Mouse (Mus musculus) lung, embryonic 15.5 days (tissue): ENCODE data around the gene Olfr308. TPM values are rescaled to one million over a fixed set of nuclear protein-coding genes. Genes with fewer than 3 reads are reported as not detected.
"Not testable (repeated sequence)": the region's sequence is repeated elsewhere in the genome, so short reads cannot be mapped to it uniquely, and the experiment has no call there.

Experiments used
- ATAC-seq: fragments of 200-750 bp; cut with Nextera tagmentation; 2 replicates; pipeline ENCODE4 v1.8.0; 2017; ENCODE audit warnings: moderate number of reproducible peaks, borderline replicate concordance; ENCODE audit not compliant: low FRiP score, low TSS enrichment; ENCODE audit errors: extremely low read depth
- H3K27ac ChIP-seq: fragments of 300-500 bp; sonication (generic); 2 replicates; pipeline ENCODE4 v1.5.1; 2015; ENCODE audit warnings: moderate library complexity, mild to moderate bottlenecking, inconsistent platforms
- H3K27me3 ChIP-seq: fragments of 300-500 bp; sonication (generic); 2 replicates; pipeline ENCODE4 v1.6.1; 2015; ENCODE audit warnings: inconsistent platforms
- H3K36me3 ChIP-seq: fragments of 300-500 bp; sonication (generic); 2 replicates; pipeline ENCODE4 v1.6.1; 2015; ENCODE audit warnings: inconsistent platforms
- H3K4me1 ChIP-seq: fragments of 300-500 bp; sonication (generic); 2 replicates; pipeline ENCODE4 v1.6.1; 2015; ENCODE audit warnings: inconsistent platforms
- H3K4me2 ChIP-seq: fragments of 300-500 bp; sonication (generic); 2 replicates; pipeline ENCODE4 v1.6.1; 2015; ENCODE audit warnings: inconsistent platforms, mild to moderate bottlenecking, moderate library complexity
- H3K4me3 ChIP-seq: fragments of 300-500 bp; sonication (generic); 2 replicates; pipeline ENCODE4 v1.5.1; 2015; ENCODE audit warnings: mild to moderate bottlenecking, inconsistent platforms
- H3K9ac ChIP-seq: fragments of 300-500 bp; sonication (generic); 2 replicates; pipeline ENCODE4 v1.6.1; 2015; ENCODE audit warnings: inconsistent platforms
- H3K9me3 ChIP-seq: fragments of 300-500 bp; sonication (generic); 2 replicates; pipeline ENCODE4 v1.6.1; 2016; ENCODE audit warnings: inconsistent platforms
- WGBS: fragments of 180-500 bp; shearing (Covaris S2); methylation state at CpG from one replicate; pipeline ENCODE4 v1.1.7; 2015; 5-methylcytosine and 5-hydroxymethylcytosine counted together
- microRNA-seq: library from miRNA; unstranded; fragments of <30 nt; microRNA quantifications from one replicate; pipeline ENCODE4, GENCODE M21; 2016
- polyA plus RNA-seq: library from polyadenylated mRNA; unstranded; fragments of >200 nt; fragmentation: Nextera tagmentation; extraction: Ambion mirVana; gene quantifications from 2 replicates; pipeline ENCODE4 v1.2.1, GENCODE M21; 2015

The Olfr308 gene
- polyA plus RNA-seq = not detected in 2 replicates

- H3K27ac ChIP-seq = no peak within 1 kb of the TSS
- no peak within 1 kb of the TSS for H3K4me3 ChIP-seq
- H3K27me3 ChIP-seq = no peaks in the 10 kb centered on the region
- no peak within 1 kb of the TSS for H3K9ac ChIP-seq
- no peak for ATAC-seq
- H3K4me2 ChIP-seq = no peak within 1 kb of the TSS
- H3K9me3 ChIP-seq = no peaks in the 10 kb centered on the region
- H3K36me3 ChIP-seq = no peaks in the 10 kb centered on the region
- no peaks in the 10 kb centered on the region for H3K4me1 ChIP-seq
Measured at GRCm38 (mm10) chr7:86325530-86325929, at the start of gene Olfr308. TSS of gene Olfr308 (minus strand) at chr7:86325630.

- no peak within 1 kb of the TSS for H3K9ac ChIP-seq
- H3K27ac ChIP-seq = no peak within 1 kb of the TSS
- WGBS = 77% methylated on average over 1 of the region's 1 CpGs
- H3K27me3 ChIP-seq = no peaks in the 10 kb centered on the region
- no peaks in the 10 kb centered on the region for H3K4me1 ChIP-seq
- no peak within 1 kb of the TSS for H3K4me2 ChIP-seq
- H3K9me3 ChIP-seq = no peaks in the 10 kb centered on the region
- ATAC-seq = no peak
- no peaks in the 10 kb centered on the region for H3K36me3 ChIP-seq
- no peak within 1 kb of the TSS for H3K4me3 ChIP-seq
Measured at GRCm38 (mm10) chr7:86366828-86367227, 41.4 kb upstream of the Olfr308 start, which contains the start of gene Olfr305. TSS of gene Olfr305 (minus strand) at chr7:86366928.

- H3K27me3 ChIP-seq, H3K9me3 ChIP-seq, H3K27ac ChIP-seq, ATAC-seq, H3K36me3 ChIP-seq, H3K4me1 ChIP-seq, H3K4me3 ChIP-seq, H3K9ac ChIP-seq, H3K4me2 ChIP-seq: not testable (repeated sequence)
- 82% methylated on average over 9 of the region's 9 CpGs for WGBS
Measured at GRCm38 (mm10) chr7:86346296-86346695, 20.9 kb upstream of the Olfr308 start.

GRCm38 (mm10) chr7:86344253-86344652, 18.8 kb upstream of the Olfr308 start:
- Histone ChIP-seq H3K4me3 (no peak overlapping the region), H3K27ac (no peak overlapping the region), H3K9me3 (no peaks in the 10 kb centered on the region), H3K4me2 (no peak overlapping the region), H3K27me3 (no peaks in the 10 kb centered on the region), H3K4me1 (no peaks in the 10 kb centered on the region), H3K36me3 (no peaks in the 10 kb centered on the region), H3K9ac (no peak overlapping the region)
- 59% methylated on average over 3 of the region's 3 CpGs for WGBS
- ATAC-seq = no peak

GRCm38 (mm10) chr7:86342881-86343565, 17.6 kb upstream of the Olfr308 start:
- no peak for ATAC-seq
- Histone ChIP-seq H3K4me3 (no peak overlapping the region), H3K27me3 (no peaks in the 10 kb centered on the region), H3K9me3 (no peaks in the 10 kb centered on the region), H3K4me1 (no peaks in the 10 kb centered on the region), H3K27ac (no peak overlapping the region), H3K4me2 (no peak overlapping the region), H3K9ac (no peak overlapping the region), H3K36me3 (no peaks in the 10 kb centered on the region)
- 70% methylated on average over 14 of the region's 14 CpGs for WGBS

- Histone ChIP-seq H3K9ac (no peak within 1 kb of the TSS), H3K27ac (no peak within 1 kb of the TSS), H3K4me1 (no peaks in the 10 kb centered on the region), H3K36me3 (no peaks in the 10 kb centered on the region), H3K4me3 (no peak within 1 kb of the TSS), H3K4me2 (no peak within 1 kb of the TSS), H3K27me3 (no peaks in the 10 kb centered on the region), H3K9me3 (no peaks in the 10 kb centered on the region)
- ATAC-seq = no peak
- WGBS = 69% methylated on average over 1 of the region's 1 CpGs
Measured at GRCm38 (mm10) chr7:86337486-86337885, 12.1 kb upstream of the Olfr308 start, which contains the start of gene Olfr307. TSS of gene Olfr307 (minus strand) at chr7:86337586.

- H3K9me3 ChIP-seq = no peaks in the 10 kb centered on the region
- H3K4me3 ChIP-seq = no peak overlapping the region
- no peak for ATAC-seq
- no peaks in the 10 kb centered on the region for H3K27me3 ChIP-seq
- no peak overlapping the region for H3K9ac ChIP-seq
- 92% methylated on average over 2 of the region's 2 CpGs for WGBS
- no peaks in the 10 kb centered on the region for H3K4me1 ChIP-seq
- no peak overlapping the region for H3K27ac ChIP-seq
- no peaks in the 10 kb centered on the region for H3K36me3 ChIP-seq
- no peak overlapping the region for H3K4me2 ChIP-seq
Measured at GRCm38 (mm10) chr7:86321323-86321722, 4.1 kb downstream of the Olfr308 start.

GRCm38 (mm10) chr7:86313608-86314007, 11.8 kb downstream of the Olfr308 start, which contains the start of gene Olfr309:
TSS of gene Olfr309 (minus strand) at chr7:86313708.
- WGBS = 71% methylated on average over 2 of the region's 2 CpGs
- H3K4me2 ChIP-seq = no peak within 1 kb of the TSS

GRCm38 (mm10) chr7:86277072-86277471, 48.4 kb downstream of the Olfr308 start, which contains the start of gene Olfr310:
TSS of gene Olfr310 (minus strand) at chr7:86277172.
- no peak within 1 kb of the TSS for H3K9ac ChIP-seq
- no peaks in the 10 kb centered on the region for H3K27me3 ChIP-seq
- H3K9me3 ChIP-seq = no peaks in the 10 kb centered on the region
- no peak within 1 kb of the TSS for H3K4me3 ChIP-seq
- no peaks in the 10 kb centered on the region for H3K36me3 ChIP-seq
- WGBS = 42% methylated on average over 1 of the region's 1 CpGs
- H3K4me2 ChIP-seq = no peak within 1 kb of the TSS
- H3K4me1 ChIP-seq = no peaks in the 10 kb centered on the region
- H3K27ac ChIP-seq = no peak within 1 kb of the TSS
- no peak for ATAC-seq

More at GRCm38 (mm10) chr7:86313608-86314007, 11.8 kb downstream of the Olfr308 start, which contains the start of gene Olfr309:
- H3K27ac ChIP-seq = no peak within 1 kb of the TSS
- H3K36me3 ChIP-seq = no peaks in the 10 kb centered on the region
- H3K9me3 ChIP-seq = no peaks in the 10 kb centered on the region
- no peaks in the 10 kb centered on the region for H3K4me1 ChIP-seq
- ATAC-seq = no peak
- no peaks in the 10 kb centered on the region for H3K27me3 ChIP-seq
- H3K9ac ChIP-seq = no peak within 1 kb of the TSS
- H3K4me3 ChIP-seq = no peak within 1 kb of the TSS

Small RNA genes lying within 50 kb of the gene (microRNA-seq; reads per million reads assigned to microRNA genes)
- gene Gm23192 = not detected

Other genes starting within 250 kb of the Olfr308 start
- gene Vmn2r75, start 153.9 kb downstream of the Olfr308 start, polyA plus RNA-seq = not detected in 2 replicates
- gene Vmn2r76, start 79.3 kb downstream of the Olfr308 start, polyA plus RNA-seq = not detected in 2 replicates
- gene Olfr310, start 48.5 kb downstream of the Olfr308 start, polyA plus RNA-seq = not detected in 2 replicates
- not detected in 2 replicates for gene Olfr309, start 11.9 kb downstream of the Olfr308 start, polyA plus RNA-seq
- gene Olfr307, start 12.0 kb upstream of the Olfr308 start, polyA plus RNA-seq = not detected in 2 replicates
- gene Olfr305, start 41.3 kb upstream of the Olfr308 start, polyA plus RNA-seq = not detected in 2 replicates
- gene Olfr304, start 61.0 kb upstream of the Olfr308 start, polyA plus RNA-seq = not detected in 2 replicates
- gene Olfr303, start 72.2 kb upstream of the Olfr308 start, polyA plus RNA-seq = not detected in 2 replicates
- not detected in 2 replicates for gene Olfr301, start 78.2 kb upstream of the Olfr308 start, polyA plus RNA-seq
- gene Olfr299, start 134.3 kb upstream of the Olfr308 start, polyA plus RNA-seq = not detected in 2 replicates
- gene Olfr298, start 166.9 kb upstream of the Olfr308 start, polyA plus RNA-seq = not detected in 2 replicates
- not detected in 2 replicates for gene Olfr297, start 194.3 kb upstream of the Olfr308 start, polyA plus RNA-seq